Mouse (Mus musculus): ENCODE results near the gene Rock2.

DNA sequence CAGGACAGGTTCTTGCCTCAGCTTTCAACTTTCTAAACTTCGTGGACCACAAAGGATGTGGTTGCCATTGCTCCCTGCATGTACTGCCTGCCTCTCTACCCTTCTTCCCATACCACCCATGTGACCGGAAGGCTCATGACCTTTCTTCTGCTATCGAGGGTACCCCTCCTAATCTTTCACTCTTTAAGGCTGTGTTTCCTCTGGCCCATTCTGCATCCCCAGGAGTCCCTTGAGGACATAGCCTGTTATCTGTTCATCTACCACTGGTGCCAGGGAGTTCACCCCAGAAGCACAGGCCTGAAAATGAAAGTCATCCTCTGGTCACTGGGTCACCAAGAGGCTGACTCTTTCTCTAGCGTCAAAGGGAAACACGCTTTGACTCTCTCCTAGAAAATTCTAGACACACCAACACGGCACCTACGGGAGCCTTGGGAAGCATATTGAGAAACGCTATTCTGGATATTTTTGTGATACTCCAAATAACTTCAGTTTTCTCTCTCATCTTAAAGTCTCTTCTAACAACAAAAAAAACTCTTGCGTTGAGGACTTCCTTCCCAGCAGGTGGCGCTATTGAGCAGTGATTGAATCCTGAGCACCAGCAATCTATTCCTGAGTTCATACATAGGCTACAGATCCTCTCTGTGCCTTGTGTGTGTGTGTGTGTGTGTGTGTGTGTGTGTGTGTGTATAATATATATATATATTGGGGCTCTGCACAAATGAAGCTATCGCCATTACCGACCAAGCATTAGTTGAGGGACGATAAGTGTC, 138.2 kb downstream of the Rock2 start:
- peak; percentile 85 for TF ChIP-seq CTCF (IDR thresholded peaks at IDR 0.05; ENCODE audit: low read depth)
- TF ChIP-seq EP300 (IDR thresholded peaks at IDR 0.05; ENCODE audit: low read depth) = no peak
